Mouse (Mus musculus): Measurements from ENCODE around the gene Arid1b.

DNA sequence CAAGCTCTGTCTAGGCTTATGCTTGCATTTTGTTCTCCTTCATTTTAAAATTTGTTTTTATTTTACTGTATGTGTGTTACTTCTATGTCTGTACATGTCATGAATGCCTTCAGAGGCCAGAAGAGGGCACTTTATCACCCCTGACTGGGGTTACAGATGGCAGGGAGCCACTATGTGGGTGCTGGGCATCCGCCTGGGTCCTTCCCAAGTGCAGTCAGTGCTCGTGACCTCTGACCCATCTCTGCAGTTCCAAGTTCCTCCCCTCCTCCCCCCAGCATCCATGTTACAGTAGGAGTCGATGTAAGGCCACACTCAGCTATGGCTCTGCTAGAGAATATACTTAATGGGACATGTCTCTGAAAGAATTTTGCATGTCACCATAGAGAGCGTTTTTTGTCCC, 35.0 kb downstream of the Arid1b start:
- TF ChIP-seq CTCF (conservative IDR thresholded peaks at IDR 0.05 in 1 of 2, IDR thresholded peaks at IDR 0.05 in 1 of 2; ENCODE audit: low read depth in 2 of 2, low read length in 2 of 2): no peak
- TF ChIP-seq ZC3H11A (IDR thresholded peaks at IDR 0.05; ENCODE audit: low read depth, low read length): no peak
- no peak for TF ChIP-seq EP300 (IDR thresholded peaks at IDR 0.05; ENCODE audit: low read length)
- TF ChIP-seq CHD2 (IDR thresholded peaks at IDR 0.05; ENCODE audit: low read length): no peak
- TF ChIP-seq TBP (conservative IDR thresholded peaks at IDR 0.05; ENCODE audit: low read depth, low read length): no peak
- TF ChIP-seq MXI1 (IDR thresholded peaks at IDR 0.05; ENCODE audit: low read depth, low read length): no peak
- TF ChIP-seq POLR2A (IDR thresholded peaks at IDR 0.05; ENCODE audit: low read depth, low read length): no peak
- TF ChIP-seq RCOR1 (conservative IDR thresholded peaks at IDR 0.05; ENCODE audit: low read depth, low read length): no peak
- no peak for TF ChIP-seq GABPA (IDR thresholded peaks at IDR 0.05; ENCODE audit: insufficient replicate concordance, low read depth, low read length)
- TF ChIP-seq RAD21 (IDR thresholded peaks at IDR 0.05; ENCODE audit: low read depth, low read length): no peak
- no peak for TF ChIP-seq MYC (IDR thresholded peaks at IDR 0.05; ENCODE audit: low read depth, low read length)
- no peak for TF ChIP-seq SMC3 (IDR thresholded peaks at IDR 0.05; ENCODE audit: low read depth, low read length)
- TF ChIP-seq USF1 (IDR thresholded peaks at IDR 0.05; ENCODE audit: low read depth, low read length): no peak
- TF ChIP-seq ZMIZ1 (IDR thresholded peaks at IDR 0.05; ENCODE audit: low read depth, low read length): no peak

All from CH12.LX (cell line).